Mouse (Mus musculus) MEL (cell line): ENCODE results near the gene Pip5k1c.

ENCODE experiments used
- CHD2 ChIP-seq: IDR thresholded peaks from 2 replicates; pipeline ENCODE4 v1.6.1; 2011; ENCODE audit warnings: low read length, improper control_type of control experiment
- CTCF ChIP-seq, 3 experiments: IDR thresholded peaks in 2 of 3; conservative IDR thresholded peaks in 1 of 3; 2 replicates each; pipeline ENCODE4 v1.5.1; 2011 to 2012; ENCODE audit warnings: low read length in 3 of 3, low read depth in 2 of 3, mild to moderate bottlenecking in 2 of 3, improper control_type of control experiment in 1 of 3, inconsistent platforms in 1 of 3, mixed read lengths in 1 of 3, moderate library complexity in 1 of 3; ENCODE audit not compliant: control insufficient read depth in 1 of 3, insufficient read depth in 1 of 3, poor library complexity in 1 of 3, severe bottlenecking in 1 of 3
- HCFC1 ChIP-seq: IDR thresholded peaks from 2 replicates; pipeline ENCODE4 v1.6.1; 2012; ENCODE audit warnings: low read depth, mild to moderate bottlenecking, inconsistent platforms, low read length, improper control_type of control experiment, moderate library complexity
- JUND ChIP-seq: IDR thresholded peaks from 2 replicates; pipeline ENCODE4 v1.6.1; 2011; ENCODE audit warnings: low read depth, mild to moderate bottlenecking, improper control_type of control experiment, low read length
- POLR2A ChIP-seq, 2 experiments: IDR thresholded peaks; 2 replicates each; pipeline ENCODE4 v1.6.1; 2011 to 2012; ENCODE audit warnings: low read length in 2 of 2, mild to moderate bottlenecking in 2 of 2, control low read depth in 1 of 2, improper control_type of control experiment in 1 of 2, low read depth in 1 of 2, moderate library complexity in 1 of 2; ENCODE audit not compliant: control insufficient read depth in 1 of 2, insufficient read depth in 1 of 2, poor library complexity in 1 of 2
- POLR2AphosphoS5 ChIP-seq: IDR thresholded peaks from 2 replicates; pipeline ENCODE4 v1.6.1; 2012; ENCODE audit warnings: low read depth, borderline replicate concordance, mild to moderate bottlenecking, inconsistent platforms, low read length, moderate library complexity, mixed read lengths
- SIN3A ChIP-seq: IDR thresholded peaks from 2 replicates; pipeline ENCODE4 v1.6.1; 2012; ENCODE audit warnings: low read length, improper control_type of control experiment, inconsistent platforms
- TAL1 ChIP-seq: IDR thresholded peaks from 2 replicates; pipeline ENCODE4 v1.6.1; 2012; ENCODE audit warnings: mild to moderate bottlenecking, inconsistent platforms, low read length, moderate library complexity, mixed read lengths

GRCm38 (mm10) chr10:81332277-81332676 is 39.5 kb downstream of the Pip5k1c start:
- TF ChIP-seq POLR2A (IDR thresholded peaks at IDR 0.05; ENCODE audit: control insufficient read depth in 1 of 2, insufficient read depth in 1 of 2, low read depth in 1 of 2, low read length in 2 of 2, poor library complexity in 1 of 2) (no peak), CTCF (IDR thresholded peaks at IDR 0.05 in 2 of 3, conservative IDR thresholded peaks at IDR 0.05 in 1 of 3; ENCODE audit: control insufficient read depth in 1 of 3, insufficient read depth in 1 of 3, low read depth in 2 of 3, low read length in 3 of 3, poor library complexity in 1 of 3, severe bottlenecking in 1 of 3) (no peak), TAL1 (no peak), CHD2 (no peak), SIN3A (no peak), POLR2AphosphoS5 (no peak), HCFC1 (no peak), JUND (no peak)
